Mouse (Mus musculus): ENCODE results near the gene Marcks.
A peak's percentile ranks its signal among the peaks of the same experiment; 100 is the strongest.

Gene Marcks

GRCm38 (mm10) chr10:37138778-37139442, at the start of gene Marcks:
Gene Marcks (minus strand): TSS chr10:37138920.
- peak; percentile 93 for DNase-seq

- no peak for DNase-seq
These were observed 38.4 kb upstream of the Marcks start for GRCm38 (mm10) chr10:37177071-37177470.

DNA sequence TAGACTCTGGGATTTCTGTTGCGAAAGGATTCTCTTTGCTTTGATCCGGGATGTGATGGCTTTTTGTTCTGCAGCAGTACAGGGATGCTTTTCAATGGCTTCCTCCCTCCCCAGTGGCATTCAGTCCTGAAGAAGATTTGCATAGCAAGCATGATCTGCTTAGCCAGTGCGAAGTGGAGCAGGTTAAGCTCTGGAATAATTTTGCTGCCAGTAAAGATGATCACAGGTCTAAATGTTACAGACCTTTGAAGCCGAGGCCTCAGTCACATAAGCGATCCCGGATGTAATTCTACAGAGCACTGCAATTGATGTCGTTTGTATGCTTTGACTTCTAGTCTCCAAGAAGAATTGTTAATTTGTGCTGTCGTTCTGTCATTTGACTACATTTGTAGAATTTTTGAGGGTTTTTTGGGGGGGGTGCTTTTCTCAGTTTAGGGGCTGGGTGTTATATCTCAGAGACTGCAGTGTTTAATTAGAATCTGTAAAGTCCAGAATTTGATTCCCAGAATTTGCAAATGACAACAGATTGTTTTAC, 33.8 kb upstream of the Marcks start:
- no peak for DNase-seq

DNA sequence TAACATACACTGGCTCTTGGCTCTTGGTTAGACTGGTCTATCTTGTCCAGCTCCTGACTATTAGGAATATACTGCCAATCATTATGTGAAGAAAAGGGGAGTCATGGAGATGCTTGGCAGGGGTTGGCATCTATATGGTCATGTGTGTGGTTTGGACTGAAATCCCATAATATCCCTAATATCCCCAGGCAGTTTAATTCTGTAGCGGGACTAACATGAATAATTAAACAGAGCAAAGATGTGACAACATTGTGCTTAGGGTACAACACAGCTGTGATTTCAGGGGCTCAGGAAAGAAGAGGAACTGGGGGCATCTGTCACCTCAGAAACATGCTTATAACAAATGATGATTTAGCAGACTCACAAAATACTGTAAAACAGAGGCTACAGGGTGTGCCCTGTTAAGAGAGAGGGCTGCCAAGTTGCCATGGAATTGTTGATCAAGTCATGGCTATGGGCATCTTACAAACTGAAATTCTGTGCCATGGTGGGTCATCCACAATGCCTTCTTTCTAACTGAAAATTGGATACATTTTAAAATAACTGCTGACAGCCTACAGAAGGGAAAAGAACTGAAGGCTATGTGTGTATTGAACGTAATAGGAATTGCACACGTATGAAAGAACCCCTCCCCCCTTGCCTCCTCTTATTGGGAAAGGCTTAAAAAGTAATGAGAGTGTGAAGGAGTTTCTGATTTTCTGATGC, 33.1 kb upstream of the Marcks start:
- no peak for DNase-seq

DNA sequence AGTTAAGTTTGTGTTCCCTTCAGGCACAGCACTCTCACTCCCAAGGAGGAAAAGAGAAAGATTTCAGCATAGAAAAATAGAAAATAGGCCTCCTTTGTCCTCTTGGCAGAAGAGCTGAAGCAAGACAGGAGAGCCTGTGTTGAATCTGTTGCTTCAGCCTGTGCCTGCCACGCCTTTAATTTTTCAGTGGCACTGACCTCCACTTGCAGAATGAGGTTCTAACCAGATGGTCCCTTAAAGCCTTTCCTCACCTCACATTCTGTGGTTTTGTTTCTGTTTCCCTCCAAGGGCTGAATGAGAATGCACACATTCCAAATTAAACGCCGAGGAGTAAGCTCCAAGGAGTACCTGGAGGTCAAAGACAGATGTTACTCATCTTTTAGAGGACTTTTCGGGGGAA, 32.2 kb upstream of the Marcks start:
- DNase-seq = no peak

DNA sequence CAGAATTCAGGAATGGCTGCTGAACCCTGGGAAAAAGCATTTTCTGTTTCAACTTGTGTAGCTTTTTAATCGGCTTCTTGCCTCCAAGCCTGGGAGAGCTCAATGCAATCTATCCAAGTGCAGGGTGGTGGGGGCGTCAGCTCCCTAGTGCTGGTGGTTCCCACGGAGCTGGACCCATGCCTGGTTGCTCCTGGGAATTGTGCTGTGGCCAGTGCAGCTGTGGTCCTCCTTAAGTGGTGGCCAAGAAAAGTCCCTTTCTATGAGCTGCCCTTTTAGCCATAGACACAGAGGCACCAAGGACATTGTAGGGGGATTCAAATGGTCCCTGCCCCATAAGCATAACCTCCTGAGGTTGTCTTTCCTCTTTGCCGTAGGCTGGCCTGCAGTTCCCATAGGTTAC, 31.7 kb upstream of the Marcks start:
- DNase-seq = no peak

- DNase-seq = no peak
These were observed 28.8 kb upstream of the Marcks start for GRCm38 (mm10) chr10:37167527-37167926.

DNA sequence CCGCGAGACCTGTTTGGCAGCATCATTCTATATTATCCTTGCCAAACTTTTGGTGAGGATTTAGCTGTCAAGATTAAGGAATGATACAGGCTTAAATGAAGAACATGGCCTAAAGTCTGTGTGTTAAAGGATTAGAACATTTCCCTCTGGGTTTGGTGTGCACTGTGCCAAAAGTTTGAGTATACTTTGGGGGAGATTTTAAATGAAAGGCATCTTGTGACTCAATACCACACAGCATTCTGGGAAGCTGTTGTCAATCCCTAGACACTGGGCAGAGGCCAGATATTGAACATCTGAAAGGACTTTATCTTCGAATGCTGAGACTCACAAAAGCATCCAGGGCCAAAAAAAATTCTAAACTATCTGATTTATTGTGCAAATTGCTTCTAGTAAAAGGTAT, 21.0 kb upstream of the Marcks start:
- no peak for DNase-seq

DNA sequence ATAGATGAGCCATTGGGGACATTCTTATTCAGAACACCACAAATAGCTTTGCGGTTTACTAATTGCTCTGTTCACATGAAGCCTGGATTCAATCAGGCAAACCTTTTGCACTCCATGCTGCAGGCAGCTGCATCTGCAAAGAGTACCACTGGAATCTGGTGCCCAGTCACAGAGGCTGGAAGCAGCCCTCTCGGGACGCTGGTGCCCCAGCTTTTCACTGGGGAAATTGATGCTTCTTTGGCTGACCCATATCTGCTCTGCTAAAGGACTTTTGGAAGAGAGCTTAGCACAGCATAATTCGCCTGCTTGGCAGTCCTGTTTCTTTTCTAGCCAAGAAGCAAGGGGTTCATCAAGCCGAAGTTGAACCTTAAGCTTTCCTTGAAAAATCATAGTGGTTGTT, 18.4 kb upstream of the Marcks start:
- no peak for DNase-seq

- no peak for DNase-seq
These were observed 16.4 kb upstream of the Marcks start for GRCm38 (mm10) chr10:37155131-37155530.

DNA sequence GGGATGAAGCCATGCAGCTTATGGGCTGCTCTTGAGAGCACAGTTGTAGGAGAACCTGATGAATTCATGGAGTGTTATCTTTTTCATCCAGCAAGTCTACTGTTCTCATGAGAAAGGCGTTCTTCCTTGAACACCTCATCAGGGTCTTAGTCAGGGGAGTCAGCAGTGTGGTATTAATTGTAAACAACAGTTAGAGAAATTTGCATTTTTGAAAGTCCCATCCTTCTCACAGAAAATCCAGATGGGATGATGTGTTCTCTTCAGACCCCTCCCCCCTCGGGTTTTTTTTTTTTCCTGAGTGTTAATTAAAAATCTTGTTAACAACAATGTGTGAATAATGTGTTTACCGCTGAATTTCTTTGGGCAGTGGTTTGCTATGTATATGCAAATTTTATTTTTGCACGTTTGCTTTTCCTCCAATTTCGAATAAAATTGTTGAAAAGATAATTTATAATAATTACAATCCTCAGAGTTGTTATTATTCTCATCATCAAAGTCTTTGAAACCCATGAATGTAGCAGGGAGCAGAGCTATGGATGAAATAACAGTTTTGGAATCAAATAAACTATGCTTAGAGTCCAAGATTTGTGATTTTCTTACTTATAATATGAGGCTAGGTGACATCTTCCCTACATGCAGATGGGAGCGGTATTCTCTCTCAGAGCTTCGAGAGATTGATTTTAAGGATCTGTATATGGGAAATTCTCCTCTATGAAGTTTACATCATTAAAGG, 13.0 kb upstream of the Marcks start:
- no peak for DNase-seq

- no peak for DNase-seq
These were observed 9.3 kb upstream of the Marcks start for GRCm38 (mm10) chr10:37148016-37148415.

DNA sequence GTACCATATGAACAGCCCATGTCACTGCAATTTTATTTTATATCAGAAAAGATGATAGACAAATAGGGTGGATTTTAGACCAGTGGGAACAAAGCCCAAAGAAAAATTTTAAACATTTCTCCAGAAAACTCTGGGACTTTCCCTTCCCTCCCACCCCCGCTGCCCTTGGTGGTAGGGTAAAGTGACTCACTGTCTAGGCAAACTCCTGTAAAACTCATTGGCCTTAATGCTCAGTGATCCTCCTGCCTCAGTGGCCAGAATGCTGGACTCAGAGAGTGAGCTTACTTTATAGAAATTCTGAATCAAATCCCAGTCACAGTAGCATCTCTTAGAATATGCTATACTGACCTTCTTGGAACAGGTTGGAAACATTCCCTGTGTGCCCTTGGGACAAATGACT, 6.7 kb upstream of the Marcks start:
- DNase-seq = no peak

DNA sequence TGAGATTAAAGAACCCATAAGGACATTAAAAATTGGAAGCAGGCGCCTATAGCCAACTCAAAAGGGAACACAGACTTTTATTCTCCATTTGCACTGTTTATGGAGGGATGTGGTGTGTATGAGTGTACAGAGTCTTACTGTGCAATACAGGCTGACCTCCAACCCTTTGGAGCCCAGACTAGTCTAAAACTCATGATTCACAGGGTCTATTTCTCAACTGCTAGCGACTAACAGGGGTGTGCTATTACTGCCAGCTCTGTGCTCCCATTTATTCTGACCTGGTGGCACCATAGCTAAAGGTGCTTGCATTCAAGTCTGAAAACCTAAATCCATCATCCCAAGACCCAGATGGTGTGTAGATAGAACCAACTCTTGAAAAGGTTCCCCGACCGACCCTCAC, 2.9 kb upstream of the Marcks start:
- DNase-seq = no peak

DNA sequence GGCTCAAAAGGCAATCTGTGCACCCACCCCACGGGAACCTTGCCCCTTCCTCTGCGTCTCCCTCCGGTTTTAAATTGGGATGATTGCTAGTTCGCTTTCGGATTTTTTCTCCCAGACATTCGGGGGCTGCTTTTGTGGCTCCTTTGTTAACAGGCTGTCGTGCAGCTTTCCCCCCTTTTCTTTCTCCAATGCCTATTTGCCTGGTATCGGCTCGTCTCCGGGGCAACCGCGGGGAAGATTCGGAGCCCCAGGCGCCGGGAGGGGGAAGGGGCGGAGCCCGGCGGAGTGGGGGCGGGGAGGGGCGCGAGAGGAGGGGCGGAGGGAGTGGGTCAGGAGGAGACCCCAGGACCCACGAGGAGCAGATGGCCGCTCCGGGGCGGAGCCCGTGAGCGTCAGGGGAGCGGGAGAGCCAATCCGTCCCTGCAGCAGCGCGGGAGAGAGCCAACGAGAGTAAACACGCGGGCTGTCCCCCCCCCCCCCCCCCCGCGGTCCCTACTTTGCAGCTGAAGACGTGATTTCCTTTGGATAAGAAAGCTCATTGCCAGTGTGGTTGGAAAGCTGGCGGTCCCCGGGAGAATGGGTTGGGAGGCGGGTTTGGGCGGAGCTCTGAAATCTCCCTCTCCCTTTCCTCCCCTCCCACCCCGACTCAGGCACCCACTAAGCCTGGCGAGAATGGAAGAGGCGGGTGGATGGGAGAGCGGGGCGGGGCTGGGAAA, 2.2 kb upstream of the Marcks start:
- peak; percentile 92 for DNase-seq

DNA sequence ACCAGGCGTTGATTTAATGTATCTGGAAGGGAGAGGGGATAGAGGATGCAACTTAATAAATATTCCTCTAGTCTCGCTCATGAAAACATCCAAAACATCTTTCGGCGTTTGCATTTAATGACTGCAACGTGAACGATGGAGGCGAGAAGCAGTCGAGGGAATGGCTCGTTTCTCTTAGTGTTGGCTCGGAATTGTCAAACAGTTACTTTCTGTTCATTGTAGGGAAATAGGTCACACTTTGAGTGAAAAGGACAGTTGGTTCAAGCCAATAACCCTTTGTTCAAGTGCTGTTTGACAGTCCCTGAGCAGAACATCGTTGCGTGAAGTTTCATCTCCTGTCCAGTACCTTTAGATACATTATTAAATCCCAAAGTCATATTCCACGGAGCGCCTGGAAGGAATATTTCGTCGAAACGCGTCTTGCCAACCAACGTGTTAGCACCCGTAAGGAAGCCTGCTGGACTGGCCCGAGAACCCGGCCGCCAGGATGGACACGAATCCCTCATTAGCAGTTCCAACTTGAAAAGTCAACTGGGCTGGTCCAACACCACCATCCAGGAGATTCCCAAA, 1.5 kb upstream of the Marcks start:
- no peak for DNase-seq

GRCm38 (mm10) chr10:37139443-37140165, 884 bp upstream of the Marcks start:
- peak; percentile 33 for DNase-seq

DNA sequence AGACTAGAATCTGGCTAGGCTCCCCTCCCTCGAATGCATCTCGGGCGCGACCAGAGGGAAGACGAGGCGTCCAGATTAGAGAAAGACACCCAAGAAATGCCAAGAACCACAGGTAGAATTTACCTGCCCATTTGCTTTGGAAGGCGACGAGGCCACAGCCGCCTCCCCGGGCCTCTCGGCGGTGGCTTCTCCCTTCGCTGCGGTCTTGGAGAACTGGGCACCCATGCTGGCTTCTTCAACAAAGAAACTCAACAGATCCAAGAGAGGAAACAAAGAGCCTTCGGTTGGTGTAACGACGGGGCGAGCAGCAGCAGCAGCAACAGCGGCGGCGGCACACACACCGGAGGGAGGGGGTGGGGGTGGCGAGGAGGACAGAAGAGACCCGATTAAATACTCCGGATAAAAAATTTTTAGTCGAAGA, 399 bp downstream of the Marcks start:
- DNase-seq = no peak

DNA sequence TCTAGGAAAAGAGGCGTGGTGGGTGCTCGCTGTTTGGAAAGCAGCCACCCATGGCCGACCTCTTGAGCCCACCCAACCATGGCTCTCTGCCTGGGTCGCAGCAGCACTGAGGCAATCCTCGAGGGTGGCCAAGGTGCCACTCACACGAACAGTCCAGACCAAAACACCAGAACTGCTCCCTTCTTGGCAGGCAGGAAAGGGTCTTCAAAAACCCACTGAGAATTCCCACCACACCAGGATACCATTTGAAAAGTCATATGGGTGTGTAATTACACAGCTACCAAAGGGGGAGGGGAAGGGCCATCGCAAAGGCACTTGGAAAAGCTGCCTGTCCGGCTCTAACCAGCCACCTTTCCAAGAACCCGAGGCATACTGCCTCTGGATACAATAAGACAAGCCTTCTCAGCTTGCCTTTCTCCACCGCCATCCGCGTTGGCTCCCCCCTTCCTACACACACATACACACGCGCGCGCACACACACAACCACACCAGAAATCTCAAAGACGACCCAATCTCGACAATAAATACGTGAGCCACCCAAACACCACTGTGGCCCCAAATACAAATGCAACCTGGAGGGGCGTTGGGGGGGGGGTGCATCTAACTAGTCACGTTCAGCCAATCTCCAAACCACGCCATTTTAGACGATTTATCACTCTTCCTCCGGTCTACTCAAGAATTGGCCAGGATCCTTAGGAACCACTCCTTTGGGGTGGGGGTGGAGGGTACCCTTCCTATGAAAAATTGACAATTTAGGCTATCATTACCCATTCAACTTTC, 999 bp downstream of the Marcks start:
- DNase-seq = peak; percentile 67

DNA sequence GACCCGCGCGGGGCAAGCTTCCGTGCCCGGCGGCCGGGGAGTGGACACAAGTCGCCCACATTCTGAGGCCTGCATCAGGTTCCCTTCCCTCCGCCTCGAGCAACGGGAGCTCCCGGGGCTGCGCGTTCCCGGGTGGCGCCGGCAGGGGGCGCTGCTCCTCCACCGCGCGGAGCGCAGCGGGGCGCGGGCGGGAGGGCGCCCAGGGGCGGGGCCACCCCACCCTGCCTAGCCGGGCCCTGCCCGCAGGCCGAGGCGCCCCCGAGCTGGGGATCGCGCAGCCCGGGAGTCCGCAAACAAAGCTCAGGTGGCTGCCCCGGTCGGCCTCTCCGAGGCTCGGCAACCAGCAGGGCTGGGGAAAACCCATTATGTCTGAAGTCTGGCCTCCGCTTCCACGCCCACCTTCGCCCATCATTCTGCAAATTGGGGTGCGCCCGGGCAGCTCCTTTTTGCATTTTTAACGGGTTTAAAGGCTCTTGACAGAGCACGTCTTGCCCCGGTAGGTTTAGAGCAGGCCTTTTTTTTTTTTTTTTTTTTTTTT, 1.7 kb downstream of the Marcks start:
- peak; percentile 94 for DNase-seq

Data from kidney, postnatal 14 days (tissue).